8 mouse cellular contexts compared by ENCODE assay signal in genomic region chr17:31834320-31835065, GRCm38 (mm10). TPM values are rescaled to one million over a fixed set of nuclear protein-coding genes. Genes with fewer than 3 reads are reported as not detected.
DNase-seq lines count a peak whose midpoint lies in the region; ATAC-seq lines count a peak whose summit lies in the region.

No protein-coding gene starts in this region.

- H3K4me3 ChIP-seq in forebrain, embryonic 10.5 days, result no peak overlapping the region
- H3K4me3 ChIP-seq in forebrain, embryonic 16.5 days (replicated peaks; ENCODE audit: low read length), result no peak overlapping the region
- H3K4me3 ChIP-seq in embryonic facial prominence, embryonic 12.5 days, result no peak overlapping the region

- no peak for ATAC-seq in forebrain, embryonic 16.5 days
- no peak for ATAC-seq in embryonic facial prominence, embryonic 12.5 days (ENCODE audit: insufficient number of reproducible peaks, insufficient read depth, low FRiP score, low TSS enrichment)
- ATAC-seq in megakaryocyte-erythroid progenitor cell, adult 5-6 weeks (replicated peaks; ENCODE audit: low FRiP score, low TSS enrichment, poor library complexity, severe bottlenecking), result no peak

- H3K4me2 ChIP-seq in forebrain, embryonic 16.5 days (ENCODE audit: low read length), result no peak overlapping the region
- no peak overlapping the region for H3K4me2 ChIP-seq in embryonic facial prominence, embryonic 12.5 days (replicated peaks)

- no peak for DNase-seq in forebrain, embryonic 10.5 days (ENCODE audit: extremely low spot score, low spot score)
- peak; percentile 61 for DNase-seq in kidney, adult 18-20 months
- peak; percentile 85 for DNase-seq in lung, postnatal 36 days
- DNase-seq in testis, postnatal 10 days (ENCODE audit: low spot score), result no peak
- no peak for DNase-seq in natural killer cell, adult 2 months (ENCODE audit: low spot score in 2 of 2)

- peaks cover 43% of the 10 kb centered on the region for H3K4me1 ChIP-seq in forebrain, embryonic 10.5 days
- no peaks in the 10 kb centered on the region; the same call in 1 of the 2 replicates for H3K4me1 ChIP-seq in forebrain, embryonic 16.5 days (replicated peaks; ENCODE audit: control insufficient read depth, insufficient read depth, low read length)
- peaks cover 17% of the 10 kb centered on the region for H3K4me1 ChIP-seq in embryonic facial prominence, embryonic 12.5 days

- no peak overlapping the region for H3K9ac ChIP-seq in forebrain, embryonic 16.5 days (replicated peaks; ENCODE audit: low read depth, low read length)
- H3K9ac ChIP-seq in embryonic facial prominence, embryonic 12.5 days, result no peak overlapping the region

- H3K27me3 ChIP-seq in forebrain, embryonic 10.5 days (ENCODE audit: poor library complexity, severe bottlenecking), result no peaks in the 10 kb centered on the region
- H3K27me3 ChIP-seq in forebrain, embryonic 16.5 days (replicated peaks; ENCODE audit: control insufficient read depth, insufficient read depth, low read length), result no peaks in the 10 kb centered on the region
- H3K27me3 ChIP-seq in embryonic facial prominence, embryonic 12.5 days, result no peaks in the 10 kb centered on the region

- peaks cover 4% of the 10 kb centered on the region; the same call in 1 of the 2 replicates for H3K36me3 ChIP-seq in forebrain, embryonic 10.5 days (replicated peaks)
- no peaks in the 10 kb centered on the region for H3K36me3 ChIP-seq in forebrain, embryonic 16.5 days (ENCODE audit: control insufficient read depth, insufficient read depth)
- H3K36me3 ChIP-seq in embryonic facial prominence, embryonic 12.5 days, result no peaks in the 10 kb centered on the region

- WGBS in forebrain, embryonic 10.5 days, result 85% methylated on average over 6 of the region's 6 CpGs
- WGBS in forebrain, embryonic 16.5 days, result 83% methylated on average over 6 of the region's 6 CpGs
- 71% methylated on average over 6 of the region's 6 CpGs for WGBS in embryonic facial prominence, embryonic 12.5 days

- H3K9me3 ChIP-seq in forebrain, embryonic 10.5 days, result peaks cover 12% of the 10 kb centered on the region; the same call in 1 of the 2 replicates
- H3K9me3 ChIP-seq in forebrain, embryonic 16.5 days (ENCODE audit: control insufficient read depth, low read length), result no peaks in the 10 kb centered on the region
- H3K9me3 ChIP-seq in embryonic facial prominence, embryonic 12.5 days, result no peaks in the 10 kb centered on the region; the same call in 1 of the 2 replicates

- peak overlapping the region; percentile 35; the same call in 1 of the 2 replicates for H3K27ac ChIP-seq in forebrain, embryonic 10.5 days
- no peak overlapping the region for H3K27ac ChIP-seq in forebrain, embryonic 16.5 days (ENCODE audit: low read length)
- H3K27ac ChIP-seq in embryonic facial prominence, embryonic 12.5 days, result peak overlapping the region; percentile 52; the same call in 1 of the 2 replicates

RNA-seq across cellular contexts. Expression of gene Sik1, which starts 21.1 kb away (rescaled TPM):
- polyA plus RNA-seq in forebrain, embryonic 10.5 days (2016; fragmentation: Nextera tagmentation; extraction: Ambion mirVana), result 10.0 and 11.4 TPM in 2 replicates
- polyA plus RNA-seq in forebrain, embryonic 16.5 days (2015; fragmentation: Nextera tagmentation; extraction: Ambion mirVana), result 19.9 and 20.1 TPM in 2 replicates
- 13.0 and 15.8 TPM in 2 replicates for polyA plus RNA-seq in embryonic facial prominence, embryonic 12.5 days (2016; fragmentation: Nextera tagmentation; extraction: Ambion mirVana)
- 4.1 and 10.3 TPM in 2 replicates for total RNA-seq in megakaryocyte-erythroid progenitor cell, adult 5-6 weeks (2014; fragmentation: Nextera tagmentation)
- 9.6 and 14.4 TPM in 2 replicates for total RNA-seq in megakaryocyte-erythroid progenitor cell, adult 5-6 weeks (2017)

Comparison
In these comparisons a context has a peak if more than half of its experiments do, and no peak if none do; other contexts are left out.
1. DNase-seq: peak in kidney, adult 18-20 months (single experiment) and lung, postnatal 36 days (single experiment); none in forebrain, embryonic 10.5 days (single experiment), testis, postnatal 10 days (single experiment) and natural killer cell, adult 2 months (0 of 2).